Mouse (Mus musculus) adrenal gland, postnatal 0 days (tissue): ENCODE results near the gene Ets1. TPM values are rescaled to one million over a fixed set of nuclear protein-coding genes. Genes with fewer than 3 reads are reported as not detected.

Experiments
- polyA plus RNA-seq: library from polyadenylated mRNA; unstranded; fragments of >200 nt; fragmentation: Nextera tagmentation; extraction: Ambion mirVana; gene quantifications from 2 replicates; pipeline ENCODE4 v1.2.1, GENCODE M21; 2015

The Ets1 gene
- 14.6 and 22.2 TPM in 2 replicates for polyA plus RNA-seq

DNA sequence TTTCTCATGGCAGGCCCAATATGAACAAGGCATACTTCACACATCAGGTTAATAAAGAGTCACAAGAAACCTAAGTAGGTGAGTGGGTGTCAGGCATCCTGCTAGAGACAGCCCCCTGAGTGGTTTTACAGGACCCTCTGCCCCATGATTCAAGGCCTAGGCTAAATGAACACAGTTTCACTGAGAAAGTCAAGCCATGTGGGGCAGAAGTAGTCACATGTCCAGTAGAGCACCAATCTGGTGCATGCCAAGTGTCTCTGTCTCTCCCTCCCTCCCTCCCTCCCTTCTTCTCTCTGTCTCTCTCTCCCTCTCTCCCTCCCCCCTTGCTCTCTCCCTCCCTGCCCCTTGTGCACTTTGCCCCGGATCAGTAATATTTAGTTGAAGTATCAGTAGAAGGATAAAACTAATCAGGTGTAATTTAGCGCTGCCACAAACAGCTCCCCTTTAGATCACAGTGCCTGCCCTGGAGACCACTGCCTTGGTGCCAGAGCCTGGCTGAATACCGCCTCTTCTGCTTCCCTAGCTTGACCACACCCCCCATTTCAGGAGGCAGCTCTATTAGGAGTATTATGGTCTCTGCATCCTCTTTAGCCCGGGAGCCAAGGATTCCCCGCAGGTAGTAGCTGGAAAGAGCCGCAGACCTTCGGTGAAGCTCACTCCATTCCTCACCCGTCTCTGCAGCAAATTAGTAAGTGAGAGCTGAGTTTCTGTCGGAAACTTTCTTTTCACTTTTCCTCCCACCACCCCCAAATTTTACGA is at the start of gene Ets1:
TSS of gene Ets1 (plus strand) at position 595 of the 759 bp plus-strand sequence.

Other genes starting within 250 kb of the Ets1 start
- 9.4 and 14.1 TPM in 2 replicates for gene Fli1, start 93.4 kb upstream of the Ets1 start, polyA plus RNA-seq